Mouse (Mus musculus): ENCODE measurements at regions not wholly inside any gene's neighbourhood (a gene's known extent, or its start where the extent isn't known, plus 50 kb on each side); places are given as distances from the start of the nearest gene placed in this dataset.

- in situ Hi-C loops (cut with MboI; ENCODE audit: unreplicated experiment in 2 of 2) = no loop called here
These were observed 178.8 kb upstream of the Nlrp1b start for GRCm38 (mm10) chr11:71409211-71409765.

DNA sequence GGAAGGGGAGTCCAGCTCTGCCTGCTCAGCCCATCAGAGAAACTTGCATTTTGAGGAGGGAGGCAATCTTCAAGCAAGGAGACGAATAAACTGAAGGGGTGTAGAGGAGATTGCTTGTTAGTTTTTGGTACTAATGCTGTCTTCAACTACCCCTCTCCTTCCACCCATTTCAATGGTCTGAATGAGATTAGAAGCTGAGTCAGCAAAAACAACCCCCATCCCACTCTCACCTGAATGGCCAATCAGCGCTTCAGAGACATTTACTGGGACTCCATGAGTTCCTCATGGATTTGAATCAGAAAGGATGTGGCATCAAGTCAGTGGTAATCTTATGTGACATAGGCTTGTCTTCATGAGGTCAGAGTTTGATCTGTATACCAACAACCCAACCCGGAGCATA lies 180.0 kb upstream of the Nlrp1b start:
- in situ Hi-C loops (cut with MboI; ENCODE audit: unreplicated experiment in 2 of 2) = no loop called here

DNA sequence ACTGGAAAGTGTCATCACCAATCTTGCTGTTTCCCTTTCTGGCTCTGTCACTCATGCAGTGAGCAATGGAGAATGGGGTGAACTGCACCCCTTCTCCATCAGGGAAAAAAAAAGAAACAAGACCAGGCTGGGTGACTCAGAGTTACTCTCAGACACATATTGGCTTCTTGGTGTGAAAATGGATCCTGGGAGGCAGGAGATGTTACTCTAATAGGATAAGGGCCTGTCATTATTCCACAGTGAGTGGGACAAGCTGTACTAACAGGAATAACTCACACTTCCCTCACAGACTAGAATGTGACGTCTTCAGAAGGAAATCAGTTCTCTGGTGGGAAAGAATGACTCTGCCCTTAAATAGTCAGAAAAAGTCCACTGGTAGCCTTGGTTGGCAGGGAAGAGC lies 181.4 kb upstream of the Nlrp1b start:
- in situ Hi-C loops (cut with MboI; ENCODE audit: unreplicated experiment in 2 of 2) = no loop called here

- in situ Hi-C loops (cut with MboI; ENCODE audit: unreplicated experiment in 2 of 2) = no loop called here
These were observed 184.0 kb upstream of the Nlrp1b start for GRCm38 (mm10) chr11:71414403-71415140.

GRCm38 (mm10) chr11:71415451-71415850 lies 184.9 kb upstream of the Nlrp1b start:
- in situ Hi-C loops (cut with MboI; ENCODE audit: unreplicated experiment in 2 of 2) = no loop called here

GRCm38 (mm10) chr11:71422291-71422840 lies 191.8 kb upstream of the Nlrp1b start:
- in situ Hi-C loops (cut with MboI; ENCODE audit: unreplicated experiment in 2 of 2) = no loop called here

GRCm38 (mm10) chr11:71423242-71423641 lies 192.7 kb upstream of the Nlrp1b start:
- in situ Hi-C loops (cut with MboI; ENCODE audit: unreplicated experiment in 2 of 2) = no loop called here

- in situ Hi-C loops (cut with MboI; ENCODE audit: unreplicated experiment in 2 of 2) = no loop called here
These were observed 194.3 kb upstream of the Nlrp1b start for GRCm38 (mm10) chr11:71424879-71425278.

GRCm38 (mm10) chr11:71429739-71430138 lies 199.2 kb upstream of the Nlrp1b start:
- in situ Hi-C loops (cut with MboI; ENCODE audit: unreplicated experiment in 2 of 2) = no loop called here

GRCm38 (mm10) chr11:71434241-71434640 lies 203.7 kb upstream of the Nlrp1b start:
- in situ Hi-C loops (cut with MboI; ENCODE audit: unreplicated experiment in 2 of 2) = no loop called here

GRCm38 (mm10) chr11:71434886-71435285 lies 204.4 kb upstream of the Nlrp1b start:
- in situ Hi-C loops (cut with MboI; ENCODE audit: unreplicated experiment in 2 of 2) = no loop called here

DNA sequence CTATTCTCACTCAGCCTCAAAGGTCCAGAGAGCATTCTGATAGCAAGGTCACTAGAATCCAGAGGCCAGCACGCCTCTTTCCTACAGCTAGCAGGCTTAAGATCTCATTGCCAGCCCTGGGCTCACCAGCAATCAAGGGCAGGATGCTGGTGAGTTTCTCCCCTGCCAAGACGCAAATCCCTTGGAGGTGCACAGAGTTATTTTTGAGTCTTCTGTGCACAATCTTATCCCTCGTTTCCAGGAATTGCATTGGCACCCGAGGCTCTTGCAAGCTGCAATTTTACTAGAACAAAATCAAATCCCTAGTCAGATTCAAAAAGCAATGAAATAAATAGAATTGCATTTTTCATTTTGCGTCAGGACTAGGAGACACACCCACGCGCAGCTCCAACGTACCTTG lies 205.2 kb upstream of the Nlrp1b start:
- in situ Hi-C loops (cut with MboI; ENCODE audit: unreplicated experiment in 2 of 2) = no loop called here

DNA sequence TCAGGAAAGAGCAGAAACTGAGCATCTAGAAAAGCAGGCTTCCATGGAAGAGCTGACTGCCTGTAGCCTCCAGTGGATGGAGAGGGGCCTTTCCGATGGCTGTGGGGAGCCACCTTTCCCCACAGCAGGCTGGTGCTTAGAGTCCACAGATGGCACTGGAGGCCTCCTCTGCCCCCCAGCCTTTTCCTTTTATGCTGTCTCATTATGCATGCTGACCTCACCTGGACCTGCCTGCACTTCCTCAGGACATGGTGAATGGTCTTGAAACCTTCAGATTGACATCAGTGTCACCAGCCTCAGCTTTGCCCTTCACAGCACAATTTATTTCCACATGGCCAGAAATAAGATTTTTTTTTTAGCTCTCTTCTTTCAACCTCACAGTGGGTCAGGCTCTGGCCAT lies 205.8 kb upstream of the Nlrp1b start:
- in situ Hi-C loops (cut with MboI; ENCODE audit: unreplicated experiment in 2 of 2) = no loop called here

DNA sequence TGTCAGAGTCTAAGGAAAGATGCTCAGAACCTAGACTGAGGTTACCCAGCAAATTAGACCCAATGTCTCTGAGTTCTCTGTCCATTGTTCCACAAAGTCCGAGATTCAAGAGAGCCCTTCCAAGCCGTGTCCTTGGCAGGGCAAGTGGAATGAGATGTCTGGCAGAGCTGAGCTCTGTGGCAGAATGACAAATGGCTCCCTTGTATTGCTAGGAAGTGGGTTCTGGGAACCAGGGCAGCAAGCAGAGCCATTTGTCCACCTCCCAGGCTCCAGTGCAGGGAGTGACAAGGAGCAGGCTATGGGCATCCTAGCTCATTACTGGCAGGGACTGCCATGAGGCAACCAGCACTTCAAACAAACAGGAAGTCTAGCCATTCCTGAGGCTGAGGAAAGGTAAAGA lies 206.3 kb upstream of the Nlrp1b start:
- in situ Hi-C loops (cut with MboI; ENCODE audit: unreplicated experiment in 2 of 2) = no loop called here

DNA sequence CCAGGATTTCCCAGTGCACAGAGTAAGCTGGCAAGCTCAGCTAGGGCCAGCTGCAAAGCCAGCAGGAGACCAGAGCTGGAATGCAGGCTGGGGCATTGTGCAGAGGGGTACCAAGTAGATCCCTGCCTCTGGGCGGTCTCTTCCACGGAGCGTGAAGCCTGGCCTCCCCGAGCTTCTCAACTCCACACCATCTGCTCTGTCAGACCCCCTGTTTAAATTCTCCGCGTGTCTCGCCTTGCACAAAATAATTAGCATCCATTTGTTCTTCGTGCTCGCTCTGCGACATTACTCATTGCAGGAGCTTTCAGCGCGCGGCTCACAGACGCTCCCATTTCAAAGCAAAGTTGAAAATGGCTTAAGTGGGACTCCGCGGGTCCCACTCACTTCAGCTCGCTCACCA lies 209.3 kb upstream of the Nlrp1b start:
- in situ Hi-C loops (cut with MboI; ENCODE audit: unreplicated experiment in 2 of 2) = no loop called here

GRCm38 (mm10) chr11:71440392-71440791 lies 209.9 kb upstream of the Nlrp1b start:
- in situ Hi-C loops (cut with MboI; ENCODE audit: unreplicated experiment in 2 of 2) = no loop called here

DNA sequence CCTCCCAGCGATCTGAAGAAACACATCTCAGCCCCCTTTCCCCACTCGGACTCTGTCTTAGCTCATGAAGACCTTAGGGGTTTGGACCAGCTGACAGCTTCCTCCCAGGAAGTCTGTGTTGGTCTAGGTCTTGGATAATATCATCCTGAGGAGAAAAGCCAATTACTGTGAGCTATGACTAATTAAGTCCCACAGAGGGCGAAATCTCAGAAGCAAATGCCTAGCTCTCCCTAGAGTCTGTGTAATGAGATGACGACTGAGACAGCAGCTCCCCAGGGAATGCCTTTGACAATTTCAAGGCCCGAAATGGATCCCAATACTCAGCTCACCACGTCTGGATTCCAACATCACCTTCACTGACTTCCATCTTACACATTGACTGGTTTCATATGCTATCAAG lies 213.5 kb upstream of the Nlrp1b start:
- in situ Hi-C loops (cut with MboI; ENCODE audit: unreplicated experiment in 2 of 2) = no loop called here

DNA sequence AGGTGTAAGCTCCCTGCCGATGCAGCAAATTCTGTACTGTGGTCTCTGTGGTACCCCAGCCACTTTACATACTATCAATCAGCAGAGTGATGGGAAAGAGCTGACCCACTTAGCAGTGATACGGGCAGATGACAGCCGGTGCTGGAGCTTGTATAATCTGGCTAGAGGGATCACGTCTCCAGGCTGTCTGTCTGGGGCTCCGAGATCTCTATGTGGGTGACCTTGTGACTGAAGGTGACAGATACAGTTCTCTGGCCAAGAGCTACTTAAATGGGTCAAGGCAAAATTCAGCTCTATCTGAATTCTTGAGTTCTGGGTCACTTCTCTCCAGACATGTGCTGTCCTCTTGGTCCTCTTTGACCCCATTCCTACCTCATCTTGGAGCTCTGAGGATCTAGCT lies 216.1 kb upstream of the Nlrp1b start:
- in situ Hi-C loops (cut with MboI; ENCODE audit: unreplicated experiment in 2 of 2) = no loop called here

DNA sequence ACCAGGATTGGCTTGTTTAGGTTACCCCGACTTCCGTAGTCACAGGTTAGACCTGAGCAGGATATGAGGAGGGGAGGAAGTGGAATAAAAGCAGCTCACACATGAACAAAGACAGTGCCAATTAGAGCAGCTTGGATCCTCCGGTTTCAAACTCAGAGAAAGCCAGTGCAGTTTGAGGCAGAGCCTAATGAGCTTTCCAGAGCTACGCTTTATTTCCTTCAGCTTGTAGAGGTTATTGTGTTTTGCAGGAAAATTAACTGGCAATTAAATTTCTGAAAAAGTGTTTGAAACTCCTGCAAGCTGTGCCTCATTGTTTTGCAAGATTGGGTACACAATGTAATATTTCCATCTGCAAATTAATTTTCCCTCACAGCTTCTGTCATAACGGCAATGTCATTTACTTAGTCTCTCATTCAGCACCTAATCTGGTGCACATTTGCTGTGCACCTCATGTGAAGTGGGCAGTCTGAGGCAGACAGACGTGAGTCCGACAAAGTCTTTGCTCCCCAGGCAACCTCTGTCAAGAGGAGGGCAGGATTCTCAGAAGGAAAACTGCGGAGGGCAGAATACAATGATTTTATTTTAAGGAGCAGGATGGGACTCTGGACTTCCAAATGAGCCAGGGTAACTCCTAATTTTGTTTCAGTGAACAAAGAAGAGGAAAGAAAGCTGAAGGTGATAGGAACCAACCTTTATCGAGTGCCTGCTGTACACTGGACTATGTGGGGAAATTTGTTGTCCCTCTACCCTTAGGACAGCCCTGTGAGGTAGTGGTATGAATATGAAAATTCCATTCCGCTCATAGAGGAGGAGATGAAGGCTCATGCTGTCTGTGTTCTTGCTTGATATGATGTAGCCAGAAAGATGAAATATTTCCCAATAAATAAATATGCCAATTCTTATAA lies 217.6 kb upstream of the Nlrp1b start:
- in situ Hi-C loops (cut with MboI; ENCODE audit: unreplicated experiment in 2 of 2) = no loop called here

- in situ Hi-C loops (cut with MboI; ENCODE audit: unreplicated experiment in 2 of 2) = no loop called here
These were observed 249.6 kb upstream of the Nlrp1b start for GRCm38 (mm10) chr11:71480094-71480493.

DNA sequence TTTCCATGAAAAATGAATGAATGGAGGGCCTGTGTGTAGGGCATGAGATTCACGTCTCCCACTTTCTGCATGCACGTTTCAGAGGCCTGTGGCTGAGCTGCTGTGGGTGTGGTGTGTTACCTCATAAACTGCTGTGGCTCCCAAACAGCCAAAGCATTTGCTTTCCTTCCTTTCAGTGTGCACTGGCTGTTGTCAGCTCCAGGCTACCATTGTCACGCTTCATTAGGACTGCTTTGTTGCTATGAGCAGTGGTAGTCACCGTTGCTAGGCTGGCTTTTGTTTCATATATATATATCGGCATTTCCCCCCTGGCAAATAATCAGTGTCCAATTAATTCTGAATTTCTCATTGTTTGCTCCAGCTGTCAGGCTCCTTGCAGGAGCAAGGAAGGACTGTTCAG lies 251.9 kb upstream of the Wscd1 start:
- in situ Hi-C loops (cut with MboI; ENCODE audit: unreplicated experiment in 2 of 2) = no loop called here

All from v-Abl transformed pro-B cells (cell line).